Mouse (Mus musculus) liver, embryonic 14.5 days (tissue): ENCODE measurements around the gene Hdac9.

Experiments used
- CTCF ChIP-seq: IDR thresholded peaks from 2 replicates; pipeline ENCODE4 v1.5.1; 2016; ENCODE audit warnings: antibody characterized with exemption, low read depth, control low read depth
- EP300 ChIP-seq: IDR thresholded peaks from 2 replicates; pipeline ENCODE4 v1.6.1; 2016; ENCODE audit warnings: antibody characterized with exemption, low read depth

DNA sequence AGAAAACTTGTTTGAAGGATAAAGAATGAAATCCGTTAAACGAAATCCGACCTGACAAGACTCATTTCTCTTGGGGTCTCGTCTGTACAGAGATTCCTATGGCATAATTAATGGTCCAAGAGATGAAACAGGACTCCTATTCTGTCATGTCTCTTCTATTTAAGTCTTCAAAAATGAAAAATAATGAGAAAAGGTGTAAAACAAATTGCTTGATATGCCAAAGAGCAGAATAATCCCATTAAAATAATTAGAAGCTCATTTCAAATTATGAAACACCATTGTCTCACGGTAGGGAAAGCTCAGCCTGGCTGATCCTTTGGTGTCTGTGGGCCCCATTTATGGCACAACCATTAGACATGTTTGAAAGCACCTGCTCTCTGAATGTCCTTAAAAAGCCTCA lies 142.8 kb downstream of the Hdac9 start:
- no peak for TF ChIP-seq CTCF
- no peak for TF ChIP-seq EP300
